Mouse (Mus musculus) lung, embryonic 16.5 days (tissue): Measurements from ENCODE around the gene Tsen54. TPM values are rescaled to one million over a fixed set of nuclear protein-coding genes. Genes with fewer than 3 reads are reported as not detected.
A peak's percentile ranks its signal among the peaks of the same experiment; 100 is the strongest.

ENCODE experiments used
- ATAC-seq: fragments of 200-750 bp; cut with Nextera tagmentation; 2 replicates; pipeline ENCODE4 v1.8.0; 2017; ENCODE audit warnings: low read depth, mild to moderate bottlenecking, moderate library complexity
- H3K27ac ChIP-seq: fragments of 300-500 bp; sonication (generic); 2 replicates; pipeline ENCODE4 v1.5.1; 2014; ENCODE audit warnings: mild to moderate bottlenecking, control low read depth, low read length
- H3K27me3 ChIP-seq: fragments of 300-500 bp; sonication (generic); 2 replicates; pipeline ENCODE4 v1.6.1; 2014; ENCODE audit warnings: low read depth, low read length, mixed read lengths; ENCODE audit not compliant: control insufficient read depth, insufficient read depth
- H3K36me3 ChIP-seq: fragments of 300-500 bp; sonication (generic); 2 replicates; pipeline ENCODE4 v1.6.1; 2014; ENCODE audit warnings: low read length; ENCODE audit not compliant: control insufficient read depth, insufficient read depth
- H3K4me1 ChIP-seq: fragments of 300-500 bp; sonication (generic); replicated peaks from 2 replicates; pipeline ENCODE4 v1.6.1; 2014; ENCODE audit warnings: low read length, mixed read lengths; ENCODE audit not compliant: control insufficient read depth, insufficient read depth
- H3K4me2 ChIP-seq: fragments of 300-500 bp; sonication (generic); 2 replicates; pipeline ENCODE4 v1.6.1; 2014; ENCODE audit warnings: low read depth, low read length, control low read depth
- H3K4me3 ChIP-seq: fragments of 300-500 bp; sonication (generic); 2 replicates; pipeline ENCODE4 v1.5.1; 2014; ENCODE audit warnings: mild to moderate bottlenecking, low read length, control low read depth
- H3K9ac ChIP-seq: fragments of 300-500 bp; sonication (generic); 2 replicates; pipeline ENCODE4 v1.6.1; 2014; ENCODE audit warnings: low read length, control low read depth
- H3K9me3 ChIP-seq: fragments of 300-500 bp; sonication (generic); 2 replicates; pipeline ENCODE4 v1.6.1; 2016; ENCODE audit warnings: low read length; ENCODE audit not compliant: control insufficient read depth
- whole genome bisulfite sequencing: fragments of 180-500 bp; shearing (Covaris S2); extraction: QIAGEN DNeasy Blood & Tissue Kit; methylation state at CpG from one replicate; pipeline ENCODE4 v1.1.7; 2014; 5-methylcytosine and 5-hydroxymethylcytosine counted together
- polyA plus RNA-seq: library from polyadenylated mRNA; unstranded; fragments of >200 nt; fragmentation: Nextera tagmentation; extraction: Ambion mirVana; gene quantifications from 2 replicates; pipeline ENCODE4 v1.2.1, GENCODE M21; 2015

Gene Tsen54
- polyA plus RNA-seq, 1 experiment from 2014 or later = 36.9 TPM

- ATAC-seq = peak; percentile 31; the same call in 1 of the 2 replicates
- Histone ChIP-seq H3K4me3 (no peak overlapping the region), H3K27ac (peak overlapping the region; percentile 95), H3K9ac (peak overlapping the region; percentile 48; the same call in 1 of the 2 replicates), H3K9me3 (no peaks in the 10 kb centered on the region), H3K4me1 (peaks cover 64% of the 10 kb centered on the region), H3K4me2 (peak overlapping the region; percentile 15), H3K36me3 (no peaks in the 10 kb centered on the region), H3K27me3 (no peaks in the 10 kb centered on the region)
- WGBS = 12% methylated on average over 8 of the region's 8 CpGs
Measured at GRCm38 (mm10) chr11:115832523-115832922, 18.0 kb downstream of the Tsen54 start.

DNA sequence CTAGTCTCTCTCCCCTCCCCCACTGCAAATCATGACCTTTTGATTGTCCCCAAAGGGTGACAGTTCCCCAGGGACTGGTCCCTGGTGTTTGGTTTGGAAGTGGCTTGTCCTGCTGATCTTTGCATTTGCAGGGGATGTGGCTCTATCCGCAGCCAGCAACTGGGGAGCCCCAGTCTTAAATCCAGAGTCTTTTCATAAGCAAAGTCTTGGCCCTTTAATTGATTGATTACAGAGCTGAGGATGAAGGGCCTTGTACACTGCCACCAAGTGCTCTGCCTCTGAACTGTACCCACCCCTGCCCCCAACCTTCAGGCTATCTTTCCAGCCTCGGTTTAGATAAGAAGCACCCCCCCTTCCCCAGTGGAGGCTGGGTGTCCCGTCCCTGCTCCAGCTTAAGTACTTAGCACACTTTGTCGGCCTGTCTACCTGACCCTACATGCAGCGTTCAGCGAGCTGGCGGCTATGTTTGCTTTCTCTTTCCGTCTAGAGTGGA lies 18.5 kb downstream of the Tsen54 start:
- H3K9ac ChIP-seq = peak overlapping the region; percentile 48; the same call in 1 of the 2 replicates
- H3K4me1 ChIP-seq = peaks cover 70% of the 10 kb centered on the region
- H3K27ac ChIP-seq = peak overlapping the region; percentile 95
- 11% methylated on average over 8 of the region's 8 CpGs for WGBS
- no peak overlapping the region for H3K4me3 ChIP-seq
- ATAC-seq = peak; percentile 65
- no peaks in the 10 kb centered on the region for H3K36me3 ChIP-seq
- H3K9me3 ChIP-seq = no peaks in the 10 kb centered on the region
- no peaks in the 10 kb centered on the region for H3K27me3 ChIP-seq
- peak overlapping the region; percentile 15 for H3K4me2 ChIP-seq

DNA sequence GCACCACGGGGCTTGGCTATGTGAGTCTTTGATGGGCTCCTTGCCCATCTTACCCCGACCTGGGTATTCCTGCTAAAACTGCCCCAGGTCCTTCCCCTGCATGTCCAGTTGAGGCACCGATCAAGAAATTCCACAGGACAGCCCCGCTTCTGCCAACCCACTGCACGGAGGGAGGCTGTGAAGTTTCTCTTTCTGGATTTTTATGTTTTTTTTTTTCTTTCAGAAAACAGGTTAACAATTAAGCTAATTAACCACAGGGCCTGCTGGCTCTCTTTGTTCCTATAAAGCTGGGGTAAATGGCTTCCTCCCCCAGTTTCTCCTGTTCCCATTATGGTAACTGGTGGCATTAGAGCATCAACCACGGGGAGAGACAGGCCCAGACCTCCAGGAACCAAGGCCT lies 19.5 kb downstream of the Tsen54 start:
- WGBS = 68% methylated on average over 6 of the region's 6 CpGs
- Histone ChIP-seq H3K4me3 (no peak overlapping the region), H3K9me3 (no peaks in the 10 kb centered on the region), H3K27me3 (no peaks in the 10 kb centered on the region), H3K27ac (peak overlapping the region; percentile 95), H3K9ac (peak overlapping the region; percentile 22; the same call in 1 of the 2 replicates), H3K4me1 (peaks cover 75% of the 10 kb centered on the region), H3K4me2 (no peak overlapping the region), H3K36me3 (no peaks in the 10 kb centered on the region)
- ATAC-seq = no peak

DNA sequence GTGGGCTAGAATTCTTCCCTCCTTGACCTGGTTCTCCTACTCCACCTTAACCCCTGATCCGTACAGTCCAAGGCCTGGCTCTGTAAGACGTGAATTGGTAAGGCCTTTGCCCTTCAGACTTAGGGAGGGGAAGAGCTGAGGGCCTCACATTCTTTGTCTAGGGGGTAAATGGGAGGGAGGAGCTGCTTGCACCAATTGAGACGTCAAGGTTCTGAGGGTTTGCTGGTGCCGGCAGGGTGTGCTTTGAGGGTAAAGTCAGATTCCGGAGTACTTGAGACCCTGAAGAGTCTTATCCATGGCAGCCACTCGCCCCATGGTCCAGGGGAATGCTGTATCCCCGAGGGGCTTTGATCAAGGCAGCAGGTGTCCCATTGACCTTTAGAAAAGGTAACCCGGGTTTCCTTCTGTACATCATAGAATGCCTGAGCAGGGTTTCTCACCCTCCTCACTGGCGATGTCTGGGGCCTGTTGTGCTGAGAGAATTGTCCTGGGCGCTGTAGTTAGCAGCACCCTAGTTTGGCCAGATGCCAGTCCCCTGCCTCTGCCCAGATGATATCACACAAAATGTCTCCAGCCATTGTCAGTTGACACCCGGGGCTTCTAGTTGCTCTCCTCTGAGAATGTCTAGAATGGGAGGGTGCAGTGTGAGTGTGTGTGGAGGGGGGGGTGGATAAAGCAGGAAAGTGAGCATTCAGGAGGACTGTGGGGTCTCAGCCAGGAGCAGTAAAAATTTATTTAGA lies 22.3 kb downstream of the Tsen54 start:
- peaks cover 70% of the 10 kb centered on the region for H3K4me1 ChIP-seq
- H3K9ac ChIP-seq = no peak overlapping the region
- H3K27ac ChIP-seq = peak overlapping the region; percentile 84
- no peak overlapping the region for H3K4me2 ChIP-seq
- WGBS = 37% methylated on average over 11 of the region's 11 CpGs
- H3K27me3 ChIP-seq = no peaks in the 10 kb centered on the region
- H3K36me3 ChIP-seq = no peaks in the 10 kb centered on the region
- H3K4me3 ChIP-seq = no peak overlapping the region
- H3K9me3 ChIP-seq = no peaks in the 10 kb centered on the region
- ATAC-seq = peak; percentile 69

DNA sequence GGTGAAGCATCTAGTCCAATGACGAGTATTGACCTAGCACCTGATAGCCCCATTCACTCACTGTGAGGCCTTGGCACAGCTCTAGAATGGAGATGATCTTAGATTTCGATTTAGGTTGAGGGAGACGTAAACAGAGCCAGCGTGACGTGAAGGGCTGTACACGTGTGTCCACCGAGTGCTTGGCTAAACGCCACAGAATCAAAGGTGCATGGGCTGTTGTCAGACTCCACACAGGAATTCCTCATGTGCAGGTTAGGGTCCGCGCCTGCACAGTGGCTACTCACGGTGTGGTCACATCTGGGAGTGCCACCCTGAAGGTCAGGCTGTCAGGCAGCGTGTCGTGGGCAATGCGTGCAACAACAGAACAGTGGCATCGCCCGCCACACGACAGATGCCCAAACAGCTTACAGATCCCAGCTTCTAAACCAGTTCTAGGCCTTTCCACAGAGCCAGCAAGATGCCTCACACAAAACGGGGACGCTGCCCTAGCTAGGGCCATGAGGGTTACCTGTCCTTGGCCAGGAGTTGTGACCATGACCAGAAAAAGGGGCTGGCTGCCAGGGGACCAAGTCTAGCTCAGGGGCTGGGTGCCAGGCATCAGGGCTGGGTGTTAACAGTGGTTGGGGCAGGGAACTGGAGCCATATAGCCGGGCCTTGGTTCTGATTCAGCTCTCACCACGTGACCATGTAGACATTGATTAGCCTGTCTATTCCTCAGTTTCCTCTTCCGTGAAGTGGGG lies 23.3 kb downstream of the Tsen54 start:
- no peak for ATAC-seq
- Histone ChIP-seq H3K9ac (no peak overlapping the region; the same call in 1 of the 2 replicates), H3K9me3 (no peaks in the 10 kb centered on the region), H3K4me1 (peaks cover 70% of the 10 kb centered on the region), H3K36me3 (no peaks in the 10 kb centered on the region), H3K27ac (peak overlapping the region; percentile 84), H3K4me2 (no peak overlapping the region), H3K4me3 (no peak overlapping the region), H3K27me3 (no peaks in the 10 kb centered on the region)
- WGBS = 73% methylated on average over 22 of the region's 22 CpGs

DNA sequence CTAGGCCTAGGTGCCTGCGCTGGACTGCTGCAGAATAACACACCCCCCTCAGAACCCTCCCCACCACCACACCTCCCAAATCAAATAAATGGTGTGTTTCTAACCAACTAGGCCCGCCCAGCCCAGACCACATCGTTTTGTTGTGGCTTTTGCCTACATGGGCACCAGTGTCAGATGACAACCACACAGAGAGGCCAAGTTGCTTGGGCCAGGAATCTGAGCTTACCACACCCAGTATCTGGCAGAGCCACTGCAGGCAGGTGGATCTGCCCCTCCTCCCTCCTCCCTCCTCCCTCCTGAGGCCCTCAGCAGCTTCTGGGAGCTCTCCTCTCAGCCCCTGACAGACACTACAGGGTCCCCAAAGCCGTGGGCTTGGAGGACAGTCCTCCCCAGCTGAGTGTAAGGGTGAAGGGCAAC lies 24.4 kb downstream of the Tsen54 start:
- no peaks in the 10 kb centered on the region for H3K36me3 ChIP-seq
- WGBS = 24% methylated on average over 4 of the region's 4 CpGs
- H3K27ac ChIP-seq = peak overlapping the region; percentile 84
- no peaks in the 10 kb centered on the region for H3K27me3 ChIP-seq
- no peak overlapping the region for H3K9ac ChIP-seq
- peak; percentile 20; the same call in 1 of the 2 replicates for ATAC-seq
- peaks cover 68% of the 10 kb centered on the region for H3K4me1 ChIP-seq
- no peak overlapping the region for H3K4me3 ChIP-seq
- no peak overlapping the region for H3K4me2 ChIP-seq
- H3K9me3 ChIP-seq = no peaks in the 10 kb centered on the region

GRCm38 (mm10) chr11:115839732-115840131 lies 25.2 kb downstream of the Tsen54 start:
- H3K4me1 ChIP-seq = peaks cover 68% of the 10 kb centered on the region
- H3K4me3 ChIP-seq = no peak overlapping the region
- H3K4me2 ChIP-seq = no peak overlapping the region
- 0 out of 2 replicates have a peak overlapping the region, but pooled peaks have one; percentile 29 for H3K9ac ChIP-seq
- ATAC-seq = no peak
- peak overlapping the region; percentile 84 for H3K27ac ChIP-seq
- WGBS = 56% methylated on average over 3 of the region's 3 CpGs
- H3K27me3 ChIP-seq = no peaks in the 10 kb centered on the region
- H3K36me3 ChIP-seq = no peaks in the 10 kb centered on the region
- H3K9me3 ChIP-seq = no peaks in the 10 kb centered on the region

DNA sequence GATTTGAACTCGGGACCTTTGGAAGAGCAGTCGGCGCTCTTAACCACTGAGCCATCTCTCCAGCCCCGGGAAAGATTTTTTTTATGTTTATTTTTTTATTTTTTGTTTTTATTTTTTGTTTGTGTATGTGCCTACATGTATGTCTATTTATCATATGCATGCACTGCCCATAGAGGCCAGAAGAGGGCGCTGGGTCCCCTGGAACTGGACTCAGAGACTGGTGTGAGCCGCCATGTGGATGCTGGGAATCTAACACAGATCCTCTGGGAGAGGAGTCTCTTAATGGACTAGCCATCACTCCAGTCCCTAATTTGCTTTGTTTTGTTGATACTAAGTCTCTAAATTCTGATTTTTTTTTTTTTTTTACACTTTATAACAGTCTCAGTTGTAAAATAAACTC lies 26.5 kb downstream of the Tsen54 start:
- Histone ChIP-seq H3K36me3 (peaks cover 10% of the 10 kb centered on the region), H3K9ac (no peak overlapping the region), H3K9me3 (peaks cover 6% of the 10 kb centered on the region), H3K27me3 (no peaks in the 10 kb centered on the region), H3K4me1 (peaks cover 60% of the 10 kb centered on the region), H3K27ac (peak overlapping the region; percentile 94), H3K4me3 (no peak overlapping the region), H3K4me2 (no peak overlapping the region)
- 83% methylated on average over 6 of the region's 6 CpGs for WGBS
- no peak for ATAC-seq

GRCm38 (mm10) chr11:115841961-115842550 lies 27.5 kb downstream of the Tsen54 start:
- H3K9ac ChIP-seq = peak overlapping the region; percentile 6
- H3K4me1 ChIP-seq = peaks cover 58% of the 10 kb centered on the region
- peaks cover 6% of the 10 kb centered on the region for H3K9me3 ChIP-seq
- H3K4me3 ChIP-seq = no peak overlapping the region
- H3K27ac ChIP-seq = peak overlapping the region; percentile 94
- no peaks in the 10 kb centered on the region for H3K27me3 ChIP-seq
- ATAC-seq = peak; percentile 67
- 13% methylated on average over 6 of the region's 6 CpGs for WGBS
- 0 out of 2 replicates have a peak overlapping the region, but pooled peaks have one; percentile 9 for H3K4me2 ChIP-seq
- H3K36me3 ChIP-seq = peaks cover 13% of the 10 kb centered on the region
